Mouse (Mus musculus) hindbrain, embryonic 10.5 days (tissue): ENCODE measurements around the gene Bbc3. TPM values are rescaled to one million over a fixed set of nuclear protein-coding genes. Genes with fewer than 3 reads are reported as not detected.
"Not testable (repeated sequence)": the region's sequence is repeated elsewhere in the genome, so short reads cannot be mapped to it uniquely, and the experiment has no call there.

Experiments
- DNase-seq: peaks from one replicate; pipeline ENCODE4 v3.0.0-alpha.2; 2017; ENCODE audit warnings: low spot score
- H3K27ac ChIP-seq: fragments of 300-500 bp; sonication (generic); 2 replicates; pipeline ENCODE4 v1.5.1; 2016; ENCODE audit warnings: mild to moderate bottlenecking, moderate library complexity
- H3K27me3 ChIP-seq: fragments of 300-500 bp; sonication (generic); 2 replicates; pipeline ENCODE4 v1.6.1; 2016; ENCODE audit warnings: mild to moderate bottlenecking; ENCODE audit not compliant: poor library complexity, insufficient read depth, severe bottlenecking
- H3K36me3 ChIP-seq: fragments of 300-500 bp; sonication (generic); 2 replicates; pipeline ENCODE4 v1.6.1; 2016; ENCODE audit warnings: mild to moderate bottlenecking, moderate library complexity
- H3K4me1 ChIP-seq: fragments of 300-500 bp; sonication (generic); replicated peaks from 2 replicates; pipeline ENCODE4 v1.6.1; 2016; ENCODE audit warnings: mild to moderate bottlenecking
- H3K4me3 ChIP-seq: fragments of 300-500 bp; sonication (generic); 2 replicates; pipeline ENCODE4 v1.5.1; 2016; ENCODE audit warnings: mild to moderate bottlenecking, moderate library complexity
- H3K9me3 ChIP-seq: fragments of 300-500 bp; sonication (generic); 2 replicates; pipeline ENCODE4 v1.6.1; 2016; ENCODE audit warnings: mild to moderate bottlenecking, moderate library complexity
- WGBS: fragments of 180-500 bp; shearing (Covaris S2); methylation state at CpG from one replicate; pipeline ENCODE4 v1.1.7; 2016; 5-methylcytosine and 5-hydroxymethylcytosine counted together
- polyA plus RNA-seq: library from polyadenylated mRNA; unstranded; fragments of >200 nt; fragmentation: Nextera tagmentation; extraction: Ambion mirVana; gene quantifications from 2 replicates; pipeline ENCODE4 v1.2.1, GENCODE M21; 2016

Bbc3 gene
- polyA plus RNA-seq, 1 experiment from 2014 or later = 19.1 TPM

DNA sequence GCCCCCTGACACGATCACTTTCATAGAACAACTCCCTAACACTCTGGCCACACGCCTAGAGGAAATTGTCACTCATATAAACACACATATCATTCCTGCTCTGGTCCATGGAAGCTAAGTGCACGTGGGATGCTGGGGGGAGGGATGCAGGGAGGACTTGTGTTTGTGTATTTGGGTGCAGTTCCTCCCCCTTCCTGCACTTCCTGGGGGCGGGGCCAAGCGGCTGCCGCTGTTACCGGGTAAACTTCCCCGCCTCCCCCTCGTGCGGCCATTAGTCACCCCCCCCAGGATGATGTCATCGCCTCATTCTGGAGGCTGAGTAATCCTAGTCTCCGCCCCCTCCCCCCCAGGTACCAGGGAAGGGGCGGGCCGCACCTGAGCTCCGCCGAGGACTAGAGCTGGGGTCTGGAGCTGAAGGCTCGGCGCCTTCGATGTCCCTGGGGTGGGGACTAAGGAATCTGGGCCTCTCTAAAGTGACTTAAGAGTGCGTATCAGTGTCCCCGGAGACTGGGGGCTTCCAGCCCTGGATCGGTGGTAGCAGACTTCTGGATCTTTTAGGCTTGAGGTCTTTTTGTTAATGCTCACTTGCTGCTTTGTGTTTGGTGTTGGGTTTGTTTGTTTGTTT, 11.3 kb upstream of the Bbc3 start:
- Histone ChIP-seq H3K4me1 (peaks cover 46% of the 10 kb centered on the region), H3K4me3 (peak overlapping the region; percentile 53), H3K9me3 (no peaks in the 10 kb centered on the region), H3K27me3 (peaks cover 12% of the 10 kb centered on the region), H3K27ac (peak overlapping the region; percentile 83), H3K36me3 (no peaks in the 10 kb centered on the region)
- DNase-seq = peak; percentile 81
- WGBS = 1% methylated on average over 22 of the region's 22 CpGs

DNA sequence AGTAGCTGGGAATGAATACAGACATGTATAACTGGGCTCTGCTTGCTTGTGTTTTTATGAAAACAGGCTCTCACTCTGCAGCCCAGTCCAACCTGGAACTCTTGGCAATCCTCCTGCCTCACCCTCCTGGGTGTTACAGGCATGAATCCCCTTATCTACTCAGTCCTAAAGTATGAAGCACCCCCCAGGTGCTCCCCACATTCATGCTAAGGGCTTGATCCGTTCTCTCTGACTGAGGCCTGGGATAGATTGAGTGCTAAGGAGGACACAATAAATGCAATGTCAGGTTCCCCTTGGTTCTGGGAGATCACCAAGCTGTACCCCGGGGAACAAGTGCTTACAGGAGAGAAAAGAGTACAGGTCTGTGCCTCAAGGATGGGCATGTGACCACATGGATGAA, 10.6 kb upstream of the Bbc3 start:
- Histone ChIP-seq H3K27ac (no peak overlapping the region; the same call in 1 of the 2 replicates), H3K36me3 (no peaks in the 10 kb centered on the region), H3K4me3 (peak overlapping the region; percentile 53; the same call in 1 of the 2 replicates), H3K27me3 (peaks cover 12% of the 10 kb centered on the region), H3K9me3 (no peaks in the 10 kb centered on the region), H3K4me1 (peaks cover 46% of the 10 kb centered on the region)
- no peak for DNase-seq
- WGBS = 74% methylated on average over 2 of the region's 2 CpGs

DNA sequence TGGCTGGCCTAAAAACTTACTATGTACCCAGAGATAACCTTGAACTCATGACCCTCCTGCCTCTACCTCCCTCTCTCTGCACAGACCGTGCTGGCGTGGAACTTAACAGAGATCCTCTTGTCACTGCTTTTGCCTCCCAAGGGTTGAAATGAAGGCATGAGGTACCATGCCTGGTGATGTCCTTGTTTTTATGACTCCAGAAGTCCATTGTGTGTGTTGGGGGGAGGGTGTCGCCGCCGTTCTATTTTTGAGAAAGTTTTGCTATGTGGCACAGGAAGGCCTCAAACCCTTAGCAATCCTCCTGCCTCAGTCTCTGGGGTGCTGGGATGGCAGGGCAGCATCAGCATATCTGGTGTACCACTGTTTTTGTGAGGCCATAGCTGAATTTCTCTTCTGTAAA, 9.3 kb upstream of the Bbc3 start:
- Histone ChIP-seq H3K4me1 (peaks cover 46% of the 10 kb centered on the region), H3K36me3 (no peaks in the 10 kb centered on the region), H3K9me3 (no peaks in the 10 kb centered on the region), H3K27ac (peak overlapping the region; percentile 86), H3K4me3 (peak overlapping the region; percentile 60), H3K27me3 (peaks cover 12% of the 10 kb centered on the region)
- DNase-seq = no peak
- WGBS = 79% methylated on average over 5 of the region's 5 CpGs

DNA sequence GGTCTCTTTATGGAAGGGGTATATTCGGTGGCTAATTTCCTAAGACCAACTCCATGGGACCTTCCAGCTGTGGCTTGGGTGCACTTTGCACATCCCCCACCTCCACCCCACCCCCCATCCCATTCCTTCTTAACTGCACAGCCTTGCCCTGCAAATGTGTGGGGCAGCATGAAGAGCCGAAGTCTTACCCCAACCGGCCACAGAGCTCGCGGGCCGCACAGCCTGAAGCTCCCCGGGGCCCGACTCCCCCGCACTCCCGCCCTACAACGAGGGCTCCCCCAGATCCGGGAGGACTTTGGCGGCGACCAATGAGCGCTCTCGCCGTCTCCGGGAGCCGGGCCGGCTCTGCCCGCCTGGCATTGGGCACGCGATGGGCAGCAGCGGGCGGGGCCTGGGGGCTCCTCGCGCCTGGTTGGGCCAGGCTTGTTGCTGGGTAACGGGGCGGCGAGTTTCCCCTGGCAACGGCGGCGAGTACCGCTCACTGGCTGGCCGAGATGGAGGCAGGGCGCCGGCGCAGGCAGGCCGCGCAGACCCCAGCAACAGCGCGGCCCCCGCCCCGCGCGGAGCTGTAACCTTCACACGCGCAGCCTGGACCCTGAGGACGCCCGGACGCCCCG, 8.7 kb upstream of the Bbc3 start:
- peak; percentile 95 for DNase-seq
- Histone ChIP-seq H3K4me3 (peak overlapping the region; percentile 60), H3K27ac (peak overlapping the region; percentile 86), H3K36me3 (no peaks in the 10 kb centered on the region), H3K9me3 (no peaks in the 10 kb centered on the region), H3K27me3 (peaks cover 12% of the 10 kb centered on the region), H3K4me1 (peaks cover 46% of the 10 kb centered on the region)
- WGBS = 1% methylated on average over 52 of the region's 52 CpGs

DNA sequence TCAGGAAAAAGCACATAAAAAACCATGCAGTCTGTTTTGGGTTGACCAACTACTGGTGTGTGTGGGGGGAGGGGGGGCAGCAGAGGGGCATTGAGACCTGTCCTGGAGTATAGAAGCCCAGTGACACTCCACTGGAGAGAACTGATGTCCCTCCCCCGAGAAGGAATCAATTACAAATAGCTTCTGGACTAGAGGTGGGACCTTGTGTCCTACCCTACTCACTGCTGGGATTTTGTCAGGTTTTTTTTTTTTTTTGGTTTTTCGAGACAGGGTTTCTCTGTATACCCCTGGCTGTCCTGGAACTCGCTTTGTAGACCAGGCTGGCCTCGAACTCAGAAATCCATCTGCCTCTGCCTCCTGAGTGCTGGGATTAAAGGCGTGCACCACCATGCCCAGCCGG, 1.1 kb upstream of the Bbc3 start:
- peaks cover 38% of the 10 kb centered on the region for H3K4me1 ChIP-seq
- 83% methylated on average over 6 of the region's 6 CpGs for WGBS
- not testable (repeated sequence) for H3K4me3 ChIP-seq, H3K9me3 ChIP-seq, H3K36me3 ChIP-seq, H3K27ac ChIP-seq, H3K27me3 ChIP-seq, DNase-seq

DNA sequence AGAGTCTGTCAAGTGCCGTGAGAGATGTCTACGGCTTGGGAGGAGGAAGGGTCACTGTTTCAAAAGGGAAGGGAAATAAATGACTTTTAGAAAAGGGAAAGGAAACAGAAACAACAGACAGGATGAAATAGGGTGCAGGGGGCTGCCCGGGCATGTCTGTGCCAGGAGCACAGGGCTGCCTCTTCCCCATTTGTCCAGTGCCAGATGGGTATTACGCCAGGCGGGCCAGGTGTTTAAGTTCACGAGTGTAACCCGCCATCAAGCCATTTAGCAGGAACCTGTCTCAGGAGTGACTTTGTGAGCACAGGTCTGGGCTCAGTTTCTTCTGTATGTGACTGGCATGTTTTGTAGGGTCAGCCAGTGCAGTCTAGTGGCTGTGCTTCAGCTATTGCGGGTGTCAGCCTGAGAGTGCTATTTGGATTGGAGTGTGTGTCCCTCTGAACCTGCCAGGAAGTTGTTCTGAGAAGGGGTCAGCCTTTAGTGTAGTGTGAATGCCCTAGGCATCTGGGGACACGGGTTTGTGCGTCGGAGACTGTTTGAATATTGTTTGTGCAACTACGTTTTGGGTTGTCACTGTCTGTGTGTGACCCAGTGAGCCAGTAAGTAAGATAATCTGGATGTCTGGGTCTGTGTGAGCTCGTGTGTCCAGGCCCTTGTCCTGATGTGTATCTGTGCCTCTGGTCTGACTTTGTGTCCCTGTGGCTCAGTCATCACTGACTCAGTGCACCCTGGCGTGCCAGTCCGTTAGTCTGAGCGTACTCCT, 543 bp downstream of the Bbc3 start:
- no peaks in the 10 kb centered on the region for H3K27me3 ChIP-seq
- WGBS = 42% methylated on average over 16 of the region's 16 CpGs
- H3K27ac ChIP-seq = peak overlapping the region; percentile 100
- DNase-seq = no peak
- H3K36me3 ChIP-seq = no peaks in the 10 kb centered on the region
- H3K4me3 ChIP-seq = peak overlapping the region; percentile 95
- H3K4me1 ChIP-seq = peaks cover 54% of the 10 kb centered on the region
- no peaks in the 10 kb centered on the region for H3K9me3 ChIP-seq

DNA sequence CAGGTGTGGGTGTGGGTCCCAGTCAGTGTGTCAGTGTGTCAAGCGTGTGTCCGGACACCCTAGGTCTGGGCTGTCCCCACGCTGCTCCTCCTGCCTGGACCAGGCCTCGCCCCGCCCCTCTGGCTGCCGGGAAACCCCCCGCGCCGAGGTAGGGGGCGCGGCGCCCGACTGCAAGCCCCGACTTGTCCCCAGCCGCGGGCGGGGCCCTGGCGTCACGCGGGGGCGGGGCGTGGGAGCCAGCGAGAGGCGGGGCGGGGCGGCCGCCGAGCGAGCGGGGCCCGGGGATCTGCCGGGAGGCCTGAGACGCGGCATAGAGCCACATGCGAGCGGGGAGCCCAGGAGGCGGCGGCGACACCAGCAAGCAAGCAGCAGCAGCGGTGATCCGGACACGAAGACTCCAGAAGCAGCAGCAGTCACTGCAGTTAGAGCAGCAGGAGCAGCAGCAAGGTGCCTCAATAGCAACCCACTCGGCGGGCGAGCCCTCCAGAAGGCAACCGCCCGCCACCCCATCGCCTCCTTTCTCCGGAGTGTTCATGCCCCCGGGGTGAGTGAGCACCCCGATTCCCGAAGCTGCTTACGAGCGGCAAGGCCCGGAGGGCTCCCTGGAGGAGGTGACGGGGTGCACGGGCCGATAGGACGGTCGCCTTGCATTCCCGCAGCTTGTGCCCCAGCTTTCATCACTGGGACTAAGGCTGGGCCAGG, 1.3 kb downstream of the Bbc3 start:
- Histone ChIP-seq H3K27ac (peak overlapping the region; percentile 100), H3K4me1 (peaks cover 61% of the 10 kb centered on the region), H3K4me3 (peak overlapping the region; percentile 95), H3K27me3 (no peaks in the 10 kb centered on the region), H3K36me3 (no peaks in the 10 kb centered on the region), H3K9me3 (no peaks in the 10 kb centered on the region)
- WGBS = 1% methylated on average over 61 of the region's 61 CpGs
- peak; percentile 71 for DNase-seq

DNA sequence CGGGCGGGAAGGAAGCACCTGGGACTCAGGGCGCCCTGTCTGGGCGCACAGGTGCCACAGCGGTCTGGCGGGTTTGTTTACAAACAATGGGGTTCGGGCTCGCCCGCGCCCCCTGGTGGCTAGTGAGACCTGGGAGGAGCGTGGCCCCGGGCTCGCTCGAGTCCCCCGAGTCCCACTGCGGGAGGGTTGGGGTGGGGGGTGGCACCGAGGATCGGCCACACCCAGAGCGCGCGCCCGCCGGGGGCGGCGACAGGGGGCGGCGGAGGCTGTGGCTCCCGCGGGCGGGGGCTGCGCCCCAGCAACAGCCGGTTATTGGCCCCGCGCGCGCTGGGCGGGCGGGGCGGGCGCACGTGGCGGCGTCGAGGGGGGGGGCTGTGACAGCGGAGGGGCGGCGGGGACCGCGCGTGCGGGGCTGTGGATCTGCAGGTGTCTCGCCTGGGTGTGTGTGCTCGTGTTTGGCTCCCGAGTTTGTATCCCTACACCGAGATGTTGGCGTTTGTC, 1.9 kb downstream of the Bbc3 start:
- Histone ChIP-seq H3K36me3 (no peaks in the 10 kb centered on the region), H3K27me3 (no peaks in the 10 kb centered on the region), H3K4me3 (peak overlapping the region; percentile 95), H3K27ac (peak overlapping the region; percentile 100), H3K4me1 (peaks cover 65% of the 10 kb centered on the region), H3K9me3 (no peaks in the 10 kb centered on the region)
- WGBS = under 1% methylated on average over 55 of the region's 56 CpGs
- peak; percentile 77 for DNase-seq

DNA sequence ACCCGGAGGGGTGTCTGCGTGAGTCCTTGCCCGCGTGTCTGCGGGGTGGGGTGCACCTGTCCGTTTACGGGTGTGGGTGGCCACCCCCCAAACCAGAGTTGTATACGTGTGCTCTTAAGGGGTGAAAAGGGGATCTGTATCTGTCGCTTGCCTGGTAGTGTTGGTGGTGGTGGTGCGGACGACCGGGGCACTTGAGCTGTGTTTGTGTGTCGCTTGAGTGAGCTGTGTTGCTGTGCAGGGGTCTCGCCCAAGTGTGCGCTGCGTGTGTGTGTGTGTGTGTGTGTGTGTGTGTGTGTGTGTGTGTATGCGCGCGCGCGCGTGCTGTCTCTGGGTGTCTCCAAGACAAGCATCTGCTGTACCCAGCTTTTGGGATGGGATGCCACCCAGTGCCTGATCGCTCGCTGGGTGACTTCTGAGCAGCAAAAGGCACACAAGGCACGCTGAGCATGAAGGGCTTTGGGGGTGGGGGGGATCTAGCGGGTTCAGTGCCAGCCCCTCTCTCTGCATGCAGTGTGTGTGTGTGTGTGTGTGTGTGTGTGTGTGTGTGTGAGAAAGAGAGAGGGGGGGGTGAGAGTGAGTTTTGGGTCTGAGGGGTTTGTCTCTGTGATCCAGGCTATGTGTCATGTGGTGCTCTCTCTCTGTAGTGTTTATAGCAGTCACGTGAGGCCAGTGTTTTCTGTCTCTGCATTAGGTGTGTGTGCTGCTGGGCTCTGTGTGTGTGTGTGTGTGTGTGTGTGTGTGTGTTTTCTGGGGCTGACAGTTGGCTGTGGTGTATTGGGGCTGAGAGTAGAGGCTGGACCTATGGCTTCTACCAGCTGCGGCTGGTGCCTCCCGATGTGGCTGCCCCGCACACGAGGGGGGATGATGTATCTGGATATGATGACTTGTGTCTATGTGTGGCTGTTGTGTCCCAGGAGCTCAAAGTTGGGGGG, 2.6 kb downstream of the Bbc3 start:
- under 1% methylated on average over 31 of the region's 31 CpGs for WGBS
- Histone ChIP-seq H3K9me3 (no peaks in the 10 kb centered on the region), H3K27ac (peak overlapping the region; percentile 100), H3K4me1 (peaks cover 65% of the 10 kb centered on the region), H3K36me3 (no peaks in the 10 kb centered on the region), H3K27me3 (no peaks in the 10 kb centered on the region), H3K4me3 (peak overlapping the region; percentile 95)
- peak; percentile 46 for DNase-seq

DNA sequence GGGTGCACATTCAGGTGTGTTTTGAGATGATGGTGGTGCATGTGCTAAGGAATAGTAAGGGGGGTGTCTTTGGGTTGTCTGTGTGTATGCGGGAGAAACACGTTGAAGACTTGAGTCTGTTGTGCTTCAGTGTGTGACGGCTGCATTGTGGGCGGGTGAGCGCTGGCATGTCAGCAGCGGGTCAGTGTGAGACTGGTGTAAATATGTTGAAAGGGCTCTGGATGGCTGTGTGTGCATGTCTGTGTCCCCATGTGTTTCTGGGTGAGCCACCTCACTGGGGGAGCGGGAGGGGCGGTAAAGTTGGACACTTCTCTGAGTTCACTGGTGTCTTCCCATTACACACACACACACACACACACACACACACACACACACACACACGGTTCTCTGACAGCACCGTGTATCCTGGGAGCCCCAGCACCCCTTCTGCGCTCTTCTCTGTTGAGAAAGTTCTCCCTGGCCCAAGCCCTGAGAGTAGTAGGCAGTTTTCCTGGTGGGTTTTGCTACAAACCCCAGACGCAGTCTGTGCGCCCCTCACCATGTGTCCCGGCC, 3.3 kb downstream of the Bbc3 start:
- Histone ChIP-seq H3K27me3 (no peaks in the 10 kb centered on the region), H3K4me1 (peaks cover 65% of the 10 kb centered on the region), H3K9me3 (no peaks in the 10 kb centered on the region), H3K27ac (peak overlapping the region; percentile 100), H3K36me3 (peaks cover 5% of the 10 kb centered on the region), H3K4me3 (peak overlapping the region; percentile 95)
- WGBS = under 1% methylated on average over 14 of the region's 14 CpGs
- DNase-seq = peak; percentile 35

DNA sequence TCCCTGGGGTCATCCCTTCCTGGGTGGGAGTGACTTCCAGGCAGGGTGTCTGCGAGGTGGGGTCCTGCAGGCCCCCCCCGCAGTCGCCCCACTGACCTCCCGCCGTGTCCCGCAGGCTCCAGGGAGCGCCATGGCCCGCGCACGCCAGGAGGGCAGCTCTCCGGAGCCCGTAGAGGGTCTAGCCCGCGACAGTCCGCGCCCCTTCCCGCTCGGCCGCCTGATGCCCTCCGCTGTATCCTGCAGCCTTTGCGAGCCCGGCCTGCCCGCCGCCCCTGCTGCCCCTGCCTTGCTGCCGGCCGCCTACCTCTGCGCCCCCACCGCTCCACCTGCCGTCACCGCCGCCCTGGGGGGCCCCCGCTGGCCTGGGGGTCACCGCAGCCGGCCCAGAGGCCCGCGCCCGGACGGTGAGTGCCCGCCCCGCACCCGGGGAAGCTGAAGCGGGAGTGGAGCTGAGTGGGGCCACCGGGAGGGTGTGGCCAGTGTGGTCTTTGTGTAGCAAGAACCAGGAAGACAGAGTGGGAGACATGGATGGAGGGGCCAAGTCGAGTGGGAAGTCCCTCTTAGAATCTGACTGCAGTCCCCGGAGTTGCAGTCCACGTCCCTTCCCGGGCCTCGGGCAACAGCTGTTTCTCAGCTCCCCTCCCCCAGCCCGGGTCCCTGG, 3.9 kb downstream of the Bbc3 start:
- under 1% methylated on average over 49 of the region's 49 CpGs for WGBS
- Histone ChIP-seq H3K27me3 (no peaks in the 10 kb centered on the region), H3K4me3 (peak overlapping the region; percentile 95), H3K27ac (peak overlapping the region; percentile 100), H3K4me1 (peaks cover 65% of the 10 kb centered on the region), H3K36me3 (peaks cover 11% of the 10 kb centered on the region), H3K9me3 (no peaks in the 10 kb centered on the region)
- DNase-seq = no peak
